Mouse (Mus musculus): ENCODE results near the gene Stx18. TPM values are rescaled to one million over a fixed set of nuclear protein-coding genes. Genes with fewer than 3 reads are reported as not detected.

Stx18 gene
- total and polyA plus RNA-seq, 2 experiments: 14.9 to 15.5 TPM

GRCm38 (mm10) chr5:38078575-38078974, 40.0 kb downstream of the Stx18 start:
- peaks cover 19% of the 10 kb centered on the region for H3K4me1 ChIP-seq (ENCODE audit: control insufficient read depth, insufficient read depth, low read length)
- H3K79me2 ChIP-seq (ENCODE audit: control insufficient read depth, insufficient read depth, low read length): peaks cover 18% of the 10 kb centered on the region; the same call in 1 of the 2 replicates
- no peak overlapping the region for H3K4me3 ChIP-seq (ENCODE audit: insufficient read depth, low read depth, low read length)
- H3K27me3 ChIP-seq (ENCODE audit: control insufficient read depth, insufficient read depth, low read length): no peaks in the 10 kb centered on the region
- no peak overlapping the region for H3K9ac ChIP-seq (ENCODE audit: low read depth, low read length)
- no peak for DNase-seq (ENCODE audit: extremely low read depth, low read depth, low spot score)
- H3K36me3 ChIP-seq (ENCODE audit: control insufficient read depth, insufficient read depth, low read length): no peaks in the 10 kb centered on the region
- 79% methylated on average over 3 of the region's 3 CpGs for WGBS
- H3K27ac ChIP-seq (replicated peaks; ENCODE audit: insufficient read depth, low read depth, low read length): no peak overlapping the region
- TF ChIP-seq POLR2A (IDR thresholded peaks at IDR 0.05; ENCODE audit: extremely low read depth, insufficient read depth, low read length): no peak
- TF ChIP-seq CTCF (IDR thresholded peaks at IDR 0.05; ENCODE audit: low read depth, low read length): no peak

- 97% methylated on average over 1 of the region's 1 CpGs for WGBS
- H3K4me3 ChIP-seq (ENCODE audit: insufficient read depth, low read depth, low read length): no peak overlapping the region
- no peak overlapping the region for H3K9ac ChIP-seq (ENCODE audit: low read depth, low read length)
- no peak for TF ChIP-seq CTCF (IDR thresholded peaks at IDR 0.05; ENCODE audit: low read depth, low read length)
- peaks cover 14% of the 10 kb centered on the region; the same call in 1 of the 2 replicates for H3K79me2 ChIP-seq (ENCODE audit: control insufficient read depth, insufficient read depth, low read length)
- H3K27ac ChIP-seq (replicated peaks; ENCODE audit: insufficient read depth, low read depth, low read length): no peak overlapping the region
- no peak for DNase-seq (ENCODE audit: extremely low read depth, low read depth, low spot score)
- H3K27me3 ChIP-seq (ENCODE audit: control insufficient read depth, insufficient read depth, low read length): no peaks in the 10 kb centered on the region
- H3K36me3 ChIP-seq (ENCODE audit: control insufficient read depth, insufficient read depth, low read length): no peaks in the 10 kb centered on the region
- peaks cover 16% of the 10 kb centered on the region for H3K4me1 ChIP-seq (ENCODE audit: control insufficient read depth, insufficient read depth, low read length)
Observed at GRCm38 (mm10) chr5:38080472-38080871, 41.9 kb downstream of the Stx18 start.

- TF ChIP-seq POLR2A (IDR thresholded peaks at IDR 0.05; ENCODE audit: extremely low read depth, insufficient read depth, low read length): no peak
- TF ChIP-seq CTCF (IDR thresholded peaks at IDR 0.05; ENCODE audit: low read depth, low read length): no peak
- H3K27me3 ChIP-seq (ENCODE audit: control insufficient read depth, insufficient read depth, low read length): no peaks in the 10 kb centered on the region
- no peak overlapping the region for H3K27ac ChIP-seq (replicated peaks; ENCODE audit: insufficient read depth, low read depth, low read length)
- H3K9ac ChIP-seq (ENCODE audit: low read depth, low read length): no peak overlapping the region
- peaks cover 22% of the 10 kb centered on the region; the same call in 1 of the 2 replicates for H3K79me2 ChIP-seq (ENCODE audit: control insufficient read depth, insufficient read depth, low read length)
- no peak overlapping the region for H3K4me3 ChIP-seq (ENCODE audit: insufficient read depth, low read depth, low read length)
- H3K36me3 ChIP-seq (ENCODE audit: control insufficient read depth, insufficient read depth, low read length): no peaks in the 10 kb centered on the region
- WGBS: 9% methylated on average over 3 of the region's 3 CpGs
- peak; percentile 59 for DNase-seq (ENCODE audit: extremely low read depth, low read depth, low spot score)
- H3K4me1 ChIP-seq (ENCODE audit: control insufficient read depth, insufficient read depth, low read length): peaks cover 11% of the 10 kb centered on the region
Observed at GRCm38 (mm10) chr5:38082589-38082988, 44.0 kb downstream of the Stx18 start.

GRCm38 (mm10) chr5:38083362-38083761, 44.8 kb downstream of the Stx18 start:
- Histone ChIP-seq H3K4me3 (ENCODE audit: insufficient read depth, low read depth, low read length) (no peak overlapping the region), H3K36me3 (ENCODE audit: control insufficient read depth, insufficient read depth, low read length) (no peaks in the 10 kb centered on the region), H3K4me1 (ENCODE audit: control insufficient read depth, insufficient read depth, low read length) (peaks cover 9% of the 10 kb centered on the region), H3K9ac (ENCODE audit: low read depth, low read length) (no peak overlapping the region), H3K79me2 (ENCODE audit: control insufficient read depth, insufficient read depth, low read length) (peaks cover 23% of the 10 kb centered on the region; the same call in 1 of the 2 replicates), H3K27ac (replicated peaks; ENCODE audit: insufficient read depth, low read depth, low read length) (no peak overlapping the region), H3K27me3 (ENCODE audit: control insufficient read depth, insufficient read depth, low read length) (no peaks in the 10 kb centered on the region)
- no peak for DNase-seq (ENCODE audit: extremely low read depth, low read depth, low spot score)
- 94% methylated on average over 5 of the region's 5 CpGs for WGBS
- TF ChIP-seq POLR2A (IDR thresholded peaks at IDR 0.05; ENCODE audit: extremely low read depth, insufficient read depth, low read length) (no peak), CTCF (IDR thresholded peaks at IDR 0.05; ENCODE audit: low read depth, low read length) (no peak)

- Histone ChIP-seq H3K9ac (ENCODE audit: low read depth, low read length) (no peak overlapping the region), H3K27me3 (ENCODE audit: control insufficient read depth, insufficient read depth, low read length) (no peaks in the 10 kb centered on the region), H3K4me1 (ENCODE audit: control insufficient read depth, insufficient read depth, low read length) (peaks cover 9% of the 10 kb centered on the region), H3K27ac (replicated peaks; ENCODE audit: insufficient read depth, low read depth, low read length) (no peak overlapping the region), H3K4me3 (ENCODE audit: insufficient read depth, low read depth, low read length) (no peak overlapping the region), H3K79me2 (ENCODE audit: control insufficient read depth, insufficient read depth, low read length) (peaks cover 20% of the 10 kb centered on the region; the same call in 1 of the 2 replicates), H3K36me3 (ENCODE audit: control insufficient read depth, insufficient read depth, low read length) (no peaks in the 10 kb centered on the region)
- 80% methylated on average over 8 of the region's 8 CpGs for WGBS
- no peak for DNase-seq (ENCODE audit: extremely low read depth, low read depth, low spot score)
- TF ChIP-seq POLR2A (IDR thresholded peaks at IDR 0.05; ENCODE audit: extremely low read depth, insufficient read depth, low read length) (no peak), CTCF (IDR thresholded peaks at IDR 0.05; ENCODE audit: low read depth, low read length) (no peak)
Observed at GRCm38 (mm10) chr5:38084616-38085015, 46.1 kb downstream of the Stx18 start.

- H3K36me3 ChIP-seq (ENCODE audit: control insufficient read depth, insufficient read depth, low read length): no peaks in the 10 kb centered on the region
- DNase-seq (ENCODE audit: extremely low read depth, low read depth, low spot score): peak; percentile 52
- peak; percentile 86 for TF ChIP-seq CTCF (IDR thresholded peaks at IDR 0.05; ENCODE audit: low read depth, low read length)
- no peak for TF ChIP-seq POLR2A (IDR thresholded peaks at IDR 0.05; ENCODE audit: extremely low read depth, insufficient read depth, low read length)
- no peak overlapping the region for H3K27ac ChIP-seq (replicated peaks; ENCODE audit: insufficient read depth, low read depth, low read length)
- H3K4me3 ChIP-seq (ENCODE audit: insufficient read depth, low read depth, low read length): no peak overlapping the region
- no peak overlapping the region for H3K9ac ChIP-seq (ENCODE audit: low read depth, low read length)
- 56% methylated on average over 10 of the region's 10 CpGs for WGBS
- peaks cover 12% of the 10 kb centered on the region for H3K4me1 ChIP-seq (ENCODE audit: control insufficient read depth, insufficient read depth, low read length)
- H3K27me3 ChIP-seq (ENCODE audit: control insufficient read depth, insufficient read depth, low read length): no peaks in the 10 kb centered on the region
- H3K79me2 ChIP-seq (ENCODE audit: control insufficient read depth, insufficient read depth, low read length): peaks cover 13% of the 10 kb centered on the region; the same call in 1 of the 2 replicates
Observed at GRCm38 (mm10) chr5:38085561-38086392, 47.2 kb downstream of the Stx18 start.
